Mouse (Mus musculus): ENCODE results near the gene Lce1g. TPM values are rescaled to one million over a fixed set of nuclear protein-coding genes. Genes with fewer than 3 reads are reported as not detected.

Gene Lce1g
- not detected in 2 replicates for polyA plus RNA-seq (2012; ENCODE audit: insufficient read depth, low replicate concordance)

GRCm38 (mm10) chr3:92752238-92752637 lies at the start of gene Lce1g:
TSS of gene Lce1g (minus strand) at chr3:92752338.
- no peak within 1 kb of the TSS for H3K4me3 ChIP-seq (replicated peaks)
- TF ChIP-seq GATA1 (IDR thresholded peaks at IDR 0.05; ENCODE audit: borderline replicate concordance, low read length) (no peak), FLI1 (IDR thresholded peaks at IDR 0.05; ENCODE audit: low read length) (no peak)
- H3K27me3 ChIP-seq (replicated peaks) = no peaks in the 10 kb centered on the region
- no peaks in the 10 kb centered on the region for H3K9me3 ChIP-seq
- no peaks in the 10 kb centered on the region for H3K4me1 ChIP-seq
- no peaks in the 10 kb centered on the region for H3K36me3 ChIP-seq (replicated peaks; ENCODE audit: low read length)

- TF ChIP-seq FLI1 (IDR thresholded peaks at IDR 0.05; ENCODE audit: low read length) (no peak), GATA1 (IDR thresholded peaks at IDR 0.05; ENCODE audit: borderline replicate concordance, low read length) (no peak)
- Histone ChIP-seq H3K4me3 (replicated peaks) (no peak within 1 kb of the TSS), H3K36me3 (replicated peaks; ENCODE audit: low read length) (no peaks in the 10 kb centered on the region), H3K4me1 (no peaks in the 10 kb centered on the region), H3K9me3 (no peaks in the 10 kb centered on the region), H3K27me3 (replicated peaks) (no peaks in the 10 kb centered on the region)
Observed at GRCm38 (mm10) chr3:92790414-92790813, 38.3 kb upstream of the Lce1g start, which contains the start of gene Lce1j. TSS of gene Lce1j (minus strand) at chr3:92790514.

- H3K36me3 ChIP-seq (replicated peaks; ENCODE audit: low read length) = no peaks in the 10 kb centered on the region
- no peak within 1 kb of the TSS for H3K4me3 ChIP-seq (replicated peaks)
- H3K27me3 ChIP-seq (replicated peaks) = no peaks in the 10 kb centered on the region
- TF ChIP-seq FLI1 (IDR thresholded peaks at IDR 0.05; ENCODE audit: low read length) = no peak
- no peak for TF ChIP-seq GATA1 (IDR thresholded peaks at IDR 0.05; ENCODE audit: borderline replicate concordance, low read length)
- H3K4me1 ChIP-seq = no peaks in the 10 kb centered on the region
- H3K9me3 ChIP-seq = no peaks in the 10 kb centered on the region
Observed at GRCm38 (mm10) chr3:92778799-92779198, 26.7 kb upstream of the Lce1g start, which contains the start of gene Lce1i. TSS of gene Lce1i (minus strand) at chr3:92778899.

GRCm38 (mm10) chr3:92771573-92771972 lies 19.4 kb upstream of the Lce1g start:
- no peak overlapping the region for H3K4me3 ChIP-seq (replicated peaks)
- H3K36me3 ChIP-seq (replicated peaks; ENCODE audit: low read length) = no peaks in the 10 kb centered on the region
- TF ChIP-seq FLI1 (IDR thresholded peaks at IDR 0.05; ENCODE audit: low read length) (no peak), GATA1 (IDR thresholded peaks at IDR 0.05; ENCODE audit: borderline replicate concordance, low read length) (no peak)
- H3K27me3 ChIP-seq (replicated peaks) = no peaks in the 10 kb centered on the region
- no peaks in the 10 kb centered on the region for H3K9me3 ChIP-seq
- no peaks in the 10 kb centered on the region for H3K4me1 ChIP-seq

- H3K4me3 ChIP-seq (replicated peaks) = no peak within 1 kb of the TSS
- H3K27me3 ChIP-seq (replicated peaks) = no peaks in the 10 kb centered on the region
- no peaks in the 10 kb centered on the region for H3K4me1 ChIP-seq
- H3K9me3 ChIP-seq = no peaks in the 10 kb centered on the region
- H3K36me3 ChIP-seq (replicated peaks; ENCODE audit: low read length) = no peaks in the 10 kb centered on the region
- no peak for TF ChIP-seq FLI1 (IDR thresholded peaks at IDR 0.05; ENCODE audit: low read length)
- TF ChIP-seq GATA1 (IDR thresholded peaks at IDR 0.05; ENCODE audit: borderline replicate concordance, low read length) = no peak
Observed at GRCm38 (mm10) chr3:92764965-92765364, 12.8 kb upstream of the Lce1g start, which contains the start of gene Lce1h. TSS of gene Lce1h (minus strand) at chr3:92765065.

- no peak for TF ChIP-seq GATA1 (IDR thresholded peaks at IDR 0.05; ENCODE audit: borderline replicate concordance, low read length)
- no peak for TF ChIP-seq FLI1 (IDR thresholded peaks at IDR 0.05; ENCODE audit: low read length)
- Histone ChIP-seq H3K4me3 (replicated peaks) (no peak overlapping the region), H3K36me3 (replicated peaks; ENCODE audit: low read length) (no peaks in the 10 kb centered on the region), H3K27me3 (replicated peaks) (no peaks in the 10 kb centered on the region), H3K9me3 (no peaks in the 10 kb centered on the region), H3K4me1 (no peaks in the 10 kb centered on the region)
Observed at GRCm38 (mm10) chr3:92753197-92753596, 1.1 kb upstream of the Lce1g start.

- no peaks in the 10 kb centered on the region for H3K36me3 ChIP-seq (replicated peaks; ENCODE audit: low read length)
- no peak for TF ChIP-seq GATA1 (IDR thresholded peaks at IDR 0.05; ENCODE audit: borderline replicate concordance, low read length)
- TF ChIP-seq FLI1 (IDR thresholded peaks at IDR 0.05; ENCODE audit: low read length) = no peak
- H3K4me1 ChIP-seq = no peaks in the 10 kb centered on the region
- H3K27me3 ChIP-seq (replicated peaks) = no peaks in the 10 kb centered on the region
- H3K9me3 ChIP-seq = no peaks in the 10 kb centered on the region
- no peak within 1 kb of the TSS for H3K4me3 ChIP-seq (replicated peaks)
Observed at GRCm38 (mm10) chr3:92738996-92739395, 13.1 kb downstream of the Lce1g start, which contains the start of gene Gm38119. TSS of gene Gm38119 (minus strand) at chr3:92739096.

- TF ChIP-seq FLI1 (IDR thresholded peaks at IDR 0.05; ENCODE audit: low read length) (no peak), GATA1 (IDR thresholded peaks at IDR 0.05; ENCODE audit: borderline replicate concordance, low read length) (no peak)
- H3K4me1 ChIP-seq = no peaks in the 10 kb centered on the region
- H3K36me3 ChIP-seq (replicated peaks; ENCODE audit: low read length) = no peaks in the 10 kb centered on the region
- H3K9me3 ChIP-seq = no peaks in the 10 kb centered on the region
- H3K4me3 ChIP-seq (replicated peaks) = no peak overlapping the region
- no peaks in the 10 kb centered on the region for H3K27me3 ChIP-seq (replicated peaks)
Observed at GRCm38 (mm10) chr3:92722631-92723030, 29.5 kb downstream of the Lce1g start.

- H3K9me3 ChIP-seq = no peaks in the 10 kb centered on the region
- no peaks in the 10 kb centered on the region for H3K27me3 ChIP-seq (replicated peaks)
- no peak within 1 kb of the TSS for H3K4me3 ChIP-seq (replicated peaks)
- no peak for TF ChIP-seq FLI1 (IDR thresholded peaks at IDR 0.05; ENCODE audit: low read length)
- no peak for TF ChIP-seq GATA1 (IDR thresholded peaks at IDR 0.05; ENCODE audit: borderline replicate concordance, low read length)
- no peaks in the 10 kb centered on the region for H3K36me3 ChIP-seq (replicated peaks; ENCODE audit: low read length)
- H3K4me1 ChIP-seq = no peaks in the 10 kb centered on the region
Observed at GRCm38 (mm10) chr3:92720250-92720649, 31.9 kb downstream of the Lce1g start, which contains the start of gene Lce1f. TSS of gene Lce1f (minus strand) at chr3:92720350.

- H3K4me1 ChIP-seq = no peaks in the 10 kb centered on the region
- H3K4me3 ChIP-seq (replicated peaks) = no peak overlapping the region
- H3K27me3 ChIP-seq (replicated peaks) = no peaks in the 10 kb centered on the region
- no peaks in the 10 kb centered on the region for H3K9me3 ChIP-seq
- H3K36me3 ChIP-seq (replicated peaks; ENCODE audit: low read length) = no peaks in the 10 kb centered on the region
- TF ChIP-seq FLI1 (IDR thresholded peaks at IDR 0.05; ENCODE audit: low read length) (no peak), GATA1 (IDR thresholded peaks at IDR 0.05; ENCODE audit: borderline replicate concordance, low read length) (no peak)
Observed at GRCm38 (mm10) chr3:92715122-92715521, 37.0 kb downstream of the Lce1g start.
